Mouse (Mus musculus) intestine, postnatal 0 days (tissue): Measurements from ENCODE around the gene Pdgfb. TPM values are rescaled to one million over a fixed set of nuclear protein-coding genes. Genes with fewer than 3 reads are reported as not detected.

Experiments
- ATAC-seq: fragments of 200-750 bp; cut with Nextera tagmentation; 2 replicates; pipeline ENCODE4 v1.8.0; 2017; ENCODE audit warnings: mild to moderate bottlenecking, moderate TSS enrichment, moderate library complexity
- H3K27ac ChIP-seq: fragments of 300-500 bp; sonication (generic); 2 replicates; pipeline ENCODE4 v1.5.1; 2014; ENCODE audit warnings: mild to moderate bottlenecking, low read depth, low read length, moderate library complexity
- H3K27me3 ChIP-seq: fragments of 300-500 bp; sonication (generic); replicated peaks from 2 replicates; pipeline ENCODE4 v1.6.1; 2014; ENCODE audit warnings: low read length, mixed read lengths; ENCODE audit not compliant: control insufficient read depth, insufficient read depth
- H3K36me3 ChIP-seq: fragments of 300-500 bp; sonication (generic); 2 replicates; pipeline ENCODE4 v1.6.1; 2014; ENCODE audit warnings: mild to moderate bottlenecking, moderate library complexity; ENCODE audit not compliant: control insufficient read depth, insufficient read depth
- H3K4me1 ChIP-seq: fragments of 300-500 bp; sonication (generic); replicated peaks from 2 replicates; pipeline ENCODE4 v1.6.1; 2014; ENCODE audit warnings: antibody characterized with exemption, low read length, mixed read lengths; ENCODE audit not compliant: control insufficient read depth, insufficient read depth
- H3K4me2 ChIP-seq: fragments of 300-500 bp; sonication (generic); replicated peaks from 2 replicates; pipeline ENCODE4 v1.6.1; 2014; ENCODE audit warnings: low read depth, mild to moderate bottlenecking, moderate library complexity
- H3K4me3 ChIP-seq: fragments of 300-500 bp; sonication (generic); 2 replicates; pipeline ENCODE4 v1.5.1; 2014; ENCODE audit warnings: low read depth, low read length
- H3K9ac ChIP-seq: fragments of 300-500 bp; sonication (generic); 2 replicates; pipeline ENCODE4 v1.6.1; 2014; ENCODE audit warnings: mild to moderate bottlenecking, low read depth, low read length
- H3K9me3 ChIP-seq: fragments of 300-500 bp; sonication (generic); 2 replicates; pipeline ENCODE4 v1.6.1; 2016; ENCODE audit warnings: mixed run types; ENCODE audit not compliant: control insufficient read depth
- CTCF ChIP-seq: sonication (generic); IDR thresholded peaks from 2 replicates; pipeline ENCODE4 v1.5.1; 2016; ENCODE audit warnings: low read depth, mild to moderate bottlenecking, control low read depth, antibody characterized with exemption, moderate library complexity
- WGBS: fragments of 180-500 bp; shearing (Covaris S2); extraction: QIAGEN DNeasy Blood & Tissue Kit; methylation state at CpG from one replicate; pipeline ENCODE4 v1.1.7; 2014; 5-methylcytosine and 5-hydroxymethylcytosine counted together
- polyA plus RNA-seq: library from polyadenylated mRNA; unstranded; fragments of >200 nt; fragmentation: Nextera tagmentation; extraction: Ambion mirVana; gene quantifications from 2 replicates; pipeline ENCODE4 v1.2.1, GENCODE M21; 2015

Pdgfb gene
- polyA plus RNA-seq, 1 experiment from 2014 or later: 6.9 TPM

GRCm38 (mm10) chr15:80058151-80058550 is 43.4 kb upstream of the Pdgfb start:
- ATAC-seq: no peak
- Histone ChIP-seq H3K27ac (no peak overlapping the region), H3K9ac (no peak overlapping the region), H3K36me3 (no peaks in the 10 kb centered on the region), H3K4me1 (0 out of 2 replicates have a peak, but pooled peaks cover 2% of the 10 kb centered on the region), H3K9me3 (no peaks in the 10 kb centered on the region), H3K4me2 (no peak overlapping the region), H3K4me3 (no peak overlapping the region), H3K27me3 (no peaks in the 10 kb centered on the region)
- 89% methylated on average over 7 of the region's 7 CpGs for WGBS
- no peak for TF ChIP-seq CTCF

GRCm38 (mm10) chr15:80054034-80054710 is 39.4 kb upstream of the Pdgfb start:
- H3K4me3 ChIP-seq: no peak overlapping the region
- H3K36me3 ChIP-seq: no peaks in the 10 kb centered on the region
- H3K27ac ChIP-seq: no peak overlapping the region
- H3K27me3 ChIP-seq: no peaks in the 10 kb centered on the region
- H3K9ac ChIP-seq: no peak overlapping the region
- no peak overlapping the region for H3K4me2 ChIP-seq
- ATAC-seq: peak; percentile 25; the same call in 1 of the 2 replicates
- 58% methylated on average over 7 of the region's 7 CpGs for WGBS
- TF ChIP-seq CTCF: no peak
- no peaks in the 10 kb centered on the region for H3K9me3 ChIP-seq
- no peaks in the 10 kb centered on the region for H3K4me1 ChIP-seq

- no peaks in the 10 kb centered on the region for H3K36me3 ChIP-seq
- H3K27ac ChIP-seq: no peak overlapping the region
- WGBS: 76% methylated on average over 8 of the region's 8 CpGs
- H3K9me3 ChIP-seq: no peaks in the 10 kb centered on the region
- H3K4me1 ChIP-seq: no peaks in the 10 kb centered on the region
- no peaks in the 10 kb centered on the region for H3K27me3 ChIP-seq
- TF ChIP-seq CTCF: no peak
- no peak overlapping the region for H3K4me3 ChIP-seq
- no peak overlapping the region for H3K9ac ChIP-seq
- H3K4me2 ChIP-seq: no peak overlapping the region
- no peak for ATAC-seq
Observed at GRCm38 (mm10) chr15:80053381-80054033, 38.7 kb upstream of the Pdgfb start.

DNA sequence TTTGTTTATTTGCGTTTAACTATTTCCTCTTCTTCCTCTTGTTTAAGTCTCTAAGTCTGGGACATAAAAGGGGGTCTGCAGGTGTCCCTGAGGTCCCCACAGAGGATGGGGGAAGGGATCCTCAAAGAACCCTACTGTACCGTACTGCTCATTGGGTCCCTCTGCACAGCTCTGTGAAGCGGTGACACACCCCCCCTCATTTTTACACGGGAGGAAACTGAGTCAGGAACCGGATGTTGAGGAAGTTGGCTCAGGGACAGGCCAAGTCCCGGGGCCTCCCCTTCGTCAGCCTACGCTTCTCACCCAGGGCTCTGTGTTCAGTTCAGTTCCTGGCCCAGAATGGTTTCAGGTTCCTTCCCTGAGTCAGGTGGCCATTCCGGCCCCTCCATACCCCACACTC is 37.0 kb upstream of the Pdgfb start:
- TF ChIP-seq CTCF: no peak
- Histone ChIP-seq H3K27ac (no peak overlapping the region; the same call in 1 of the 2 replicates), H3K4me2 (no peak overlapping the region), H3K9ac (no peak overlapping the region), H3K9me3 (no peaks in the 10 kb centered on the region), H3K4me1 (no peaks in the 10 kb centered on the region), H3K4me3 (no peak overlapping the region), H3K27me3 (no peaks in the 10 kb centered on the region), H3K36me3 (no peaks in the 10 kb centered on the region)
- ATAC-seq: no peak
- WGBS: 74% methylated on average over 9 of the region's 9 CpGs

- Histone ChIP-seq H3K9ac (no peak overlapping the region), H3K4me1 (no peaks in the 10 kb centered on the region), H3K4me2 (no peak overlapping the region), H3K9me3 (no peaks in the 10 kb centered on the region), H3K4me3 (no peak overlapping the region), H3K27ac (no peak overlapping the region), H3K27me3 (no peaks in the 10 kb centered on the region), H3K36me3 (no peaks in the 10 kb centered on the region)
- 65% methylated on average over 19 of the region's 19 CpGs for WGBS
- no peak for TF ChIP-seq CTCF
- no peak for ATAC-seq
Observed at GRCm38 (mm10) chr15:80051092-80051761, 36.5 kb upstream of the Pdgfb start.

DNA sequence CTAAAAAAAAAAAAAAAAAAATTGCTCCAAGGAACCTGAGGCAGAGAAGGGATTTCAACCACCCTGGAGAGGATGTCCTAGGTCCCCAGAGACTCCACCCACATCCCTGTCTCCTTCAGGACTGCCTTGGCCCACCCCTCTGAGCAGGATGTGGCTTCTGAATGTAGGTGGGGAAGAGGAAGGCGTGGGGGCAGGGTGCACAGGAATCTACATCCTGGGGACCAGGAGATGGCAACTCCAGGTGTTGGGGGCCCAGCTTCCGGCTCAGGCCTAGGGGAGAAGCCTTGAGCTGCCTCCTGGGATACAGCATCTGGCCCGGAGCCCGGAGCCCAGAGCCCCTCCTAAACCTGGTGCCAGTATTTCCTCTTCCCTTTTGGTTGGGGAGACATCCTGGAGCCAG is 35.3 kb upstream of the Pdgfb start:
- TF ChIP-seq CTCF: no peak
- 0 out of 2 replicates have a peak, but pooled peaks cover 4% of the 10 kb centered on the region for H3K9me3 ChIP-seq
- no peaks in the 10 kb centered on the region for H3K4me1 ChIP-seq
- H3K27ac ChIP-seq: peak overlapping the region; percentile 35; the same call in 1 of the 2 replicates
- ATAC-seq: no peak
- no peaks in the 10 kb centered on the region for H3K36me3 ChIP-seq
- no peak overlapping the region for H3K9ac ChIP-seq
- H3K27me3 ChIP-seq: no peaks in the 10 kb centered on the region
- H3K4me2 ChIP-seq: no peak overlapping the region
- 67% methylated on average over 4 of the region's 4 CpGs for WGBS
- no peak overlapping the region for H3K4me3 ChIP-seq
